Mouse (Mus musculus): ENCODE data around the gene Gm6676.
"Not testable (repeated sequence)": the region's sequence is repeated elsewhere in the genome, so short reads cannot be mapped to it uniquely, and the experiment has no call there.

The Gm6676 gene

GRCm38 (mm10) chr14:7125312-7125711 is at the start of gene Gm6676:
TSS of gene Gm6676 (minus strand) at chr14:7125412.
- not testable (repeated sequence) for DNase-seq (ENCODE audit: low spot score in 2 of 2)

DNA sequence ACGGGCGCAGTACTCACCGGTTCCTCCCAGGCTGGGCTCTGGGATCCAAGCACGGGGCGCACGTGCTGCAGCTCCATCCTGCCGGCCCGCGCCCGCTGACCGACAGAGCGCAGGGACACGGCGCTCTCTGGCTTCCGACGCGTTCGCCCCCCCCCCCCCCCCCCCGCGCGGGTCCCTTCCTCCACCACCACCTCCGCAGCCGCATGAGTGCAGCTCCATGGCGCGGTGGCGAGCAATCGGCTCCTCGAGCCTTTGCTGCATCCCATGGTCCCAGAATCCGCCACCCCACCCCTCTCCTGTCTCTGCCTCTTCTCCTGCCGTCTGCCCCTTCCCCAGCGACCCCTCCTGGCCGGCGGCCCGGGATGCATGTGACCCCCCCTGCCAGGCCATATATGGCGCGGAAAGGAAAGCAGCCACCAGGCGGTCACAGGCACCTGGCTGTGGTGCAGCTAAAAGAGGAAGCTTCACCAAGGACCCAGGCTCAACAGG is 49.3 kb upstream of the Gm6676 start, which contains the start of gene Gm3512:
TSS of gene Gm3512 (minus strand) at position 51 of the 489 bp plus-strand sequence.
- peak in 1 of 2 experiments; percentile 2 for DNase-seq (ENCODE audit: low spot score in 2 of 2)

GRCm38 (mm10) chr14:7105124-7105802 is 19.9 kb downstream of the Gm6676 start:
- DNase-seq (ENCODE audit: low spot score in 2 of 2): peak in 1 of 2 experiments; percentile 7

DNA sequence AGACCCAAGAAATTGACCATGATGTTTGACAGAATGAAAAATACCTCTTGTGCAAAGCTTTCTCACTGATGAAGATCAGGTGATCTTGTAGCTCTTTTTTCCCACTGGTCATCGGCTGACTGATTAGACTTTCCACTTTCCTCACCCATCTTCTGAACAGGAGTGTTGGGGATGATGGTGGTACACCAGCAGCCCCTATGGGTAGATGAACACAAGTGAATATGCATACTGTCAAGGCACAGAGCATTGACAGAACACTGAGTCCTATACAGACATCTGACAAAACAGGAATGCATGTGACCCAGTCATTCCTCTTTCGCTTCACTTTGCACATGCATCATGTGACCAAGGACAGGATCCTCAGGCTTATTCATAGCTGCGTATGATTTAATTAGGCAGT is 24.7 kb downstream of the Gm6676 start, which contains the start of gene Gm3696:
TSS of gene Gm3696 (minus strand) at position 101 of the 400 bp plus-strand sequence.
- not testable (repeated sequence) for DNase-seq (ENCODE audit: low spot score in 2 of 2)

Data from urinary bladder, adult 18-20 months (tissue).